Mouse (Mus musculus): Measurements from ENCODE around the gene Cdc123.
A peak's percentile ranks its signal among the peaks of the same experiment; 100 is the strongest.

Cdc123 gene

DNA sequence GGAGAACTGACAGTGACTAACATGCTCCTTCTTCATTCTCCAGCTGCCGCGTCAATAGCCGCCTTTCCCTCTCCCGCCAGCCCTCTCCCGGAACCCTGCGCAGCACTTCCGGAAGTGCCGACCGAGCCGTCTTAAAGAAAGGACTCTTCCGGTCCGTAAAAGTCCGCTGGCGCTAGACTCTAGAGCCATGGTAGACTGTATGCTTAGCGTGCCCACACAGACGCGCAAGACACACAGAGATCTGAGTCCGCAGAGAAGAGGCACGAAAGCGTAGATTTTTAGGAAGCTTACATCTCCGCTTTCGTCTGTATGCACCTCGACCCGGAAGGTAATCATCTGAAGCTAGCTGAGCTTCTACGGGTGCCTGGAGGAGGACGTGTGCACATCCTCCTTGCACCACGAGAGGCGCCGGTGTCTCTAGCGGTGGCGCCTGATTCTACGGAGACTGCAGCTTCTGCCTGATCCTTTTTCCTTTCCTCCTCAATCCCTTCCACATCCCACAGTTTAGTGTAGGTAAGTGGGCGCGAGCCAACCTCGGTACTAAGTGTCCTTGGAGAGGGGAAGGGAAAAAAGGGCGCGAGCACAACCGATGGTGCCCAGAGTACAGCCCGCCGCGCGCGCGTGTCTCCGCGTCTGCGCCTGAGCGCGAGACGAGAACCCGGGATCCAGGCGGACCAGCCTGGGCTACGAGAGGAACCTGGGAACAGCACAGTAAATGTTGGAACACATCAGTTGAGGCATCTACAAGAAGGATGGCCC, at the start of gene Cdc123, which contains the start of gene Nudt5:
TSS of gene Cdc123 (minus strand) at position 292 of the 759 bp plus-strand sequence.
TSS of gene Nudt5 (plus strand) at position 147 of the 759 bp plus-strand sequence.
- DNase-seq (ENCODE audit: low read depth), result peak; percentile 96

DNA sequence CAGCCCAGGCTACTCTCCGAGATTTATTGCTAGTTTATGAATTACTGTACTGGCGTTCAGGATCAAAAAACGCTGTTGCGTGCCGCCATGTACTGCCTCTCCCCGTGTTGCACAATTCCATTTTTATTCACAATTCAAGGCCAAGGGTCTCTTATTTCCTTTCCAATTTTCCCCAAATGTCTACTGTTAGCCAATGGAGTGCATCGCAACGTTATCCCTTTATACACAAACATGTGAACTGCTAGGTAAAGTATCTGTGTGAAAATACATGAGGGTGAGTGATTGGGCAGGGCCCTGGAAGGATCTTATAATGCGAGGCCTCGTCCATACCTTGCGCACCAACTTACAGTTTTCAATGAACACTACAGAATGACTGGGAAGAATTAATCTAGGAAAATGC, 49.3 kb upstream of the Cdc123 start:
- peak; percentile 63 for DNase-seq (ENCODE audit: low read depth)

DNA sequence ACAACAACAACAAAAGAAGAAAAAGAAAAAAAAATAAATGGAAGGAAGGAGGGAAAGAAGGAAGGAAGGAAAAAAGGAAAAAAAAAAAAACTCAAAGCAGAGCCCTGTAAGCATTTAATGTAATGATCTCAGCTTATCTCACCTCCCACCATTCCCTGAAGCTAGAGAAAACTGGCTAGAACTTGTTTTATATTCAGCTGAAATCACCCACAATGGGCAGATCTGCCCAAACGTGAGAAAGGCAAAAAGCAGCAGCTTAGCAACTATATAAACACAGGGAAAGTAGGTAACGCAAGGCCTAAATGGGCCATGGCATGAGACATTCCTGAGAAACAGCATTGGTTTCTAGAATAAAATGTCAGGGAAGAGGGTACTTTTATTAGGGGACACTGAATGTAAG, 44.4 kb upstream of the Cdc123 start:
- DNase-seq (ENCODE audit: low read depth), result no peak

DNA sequence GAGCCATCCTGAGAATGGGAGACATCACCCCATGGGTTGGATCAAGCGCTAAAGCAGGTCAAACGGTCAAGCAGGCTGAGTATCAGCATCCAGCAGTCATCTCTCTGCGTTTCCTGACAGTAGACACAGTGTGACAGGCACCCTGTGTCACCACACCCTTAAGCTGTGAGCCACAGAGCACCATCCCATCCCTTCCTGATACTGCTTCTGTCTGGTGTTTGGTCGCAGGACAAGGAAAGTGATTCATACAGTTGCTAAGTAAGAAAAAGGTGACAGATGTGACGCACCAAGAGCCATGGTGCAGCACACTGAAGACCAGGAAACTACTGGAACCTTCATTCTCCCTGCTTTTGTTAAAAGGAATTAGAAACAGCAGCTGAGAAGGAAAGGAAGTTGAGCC, 43.9 kb upstream of the Cdc123 start:
- DNase-seq (ENCODE audit: low read depth), result peak; percentile 65

DNA sequence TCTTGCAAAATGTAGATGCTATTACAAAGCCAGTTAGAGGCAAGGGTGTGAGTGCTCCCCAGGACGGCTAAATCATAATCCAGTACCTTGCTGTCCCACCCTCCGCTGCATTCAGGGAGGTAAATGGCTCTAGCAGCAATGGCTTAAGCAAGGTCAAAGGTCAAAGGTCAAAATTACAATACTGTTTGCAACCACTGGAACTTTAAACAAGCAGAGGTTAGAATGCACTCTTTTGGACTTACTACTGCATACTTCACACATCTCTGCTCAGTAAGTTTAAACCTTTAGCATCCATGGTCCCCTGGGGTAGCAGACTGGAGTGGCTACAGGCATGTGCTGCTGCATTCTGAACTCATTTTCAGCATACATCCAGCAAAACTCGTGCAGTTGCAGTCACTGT, 32.5 kb upstream of the Cdc123 start:
- no peak for DNase-seq (ENCODE audit: low read depth)

DNA sequence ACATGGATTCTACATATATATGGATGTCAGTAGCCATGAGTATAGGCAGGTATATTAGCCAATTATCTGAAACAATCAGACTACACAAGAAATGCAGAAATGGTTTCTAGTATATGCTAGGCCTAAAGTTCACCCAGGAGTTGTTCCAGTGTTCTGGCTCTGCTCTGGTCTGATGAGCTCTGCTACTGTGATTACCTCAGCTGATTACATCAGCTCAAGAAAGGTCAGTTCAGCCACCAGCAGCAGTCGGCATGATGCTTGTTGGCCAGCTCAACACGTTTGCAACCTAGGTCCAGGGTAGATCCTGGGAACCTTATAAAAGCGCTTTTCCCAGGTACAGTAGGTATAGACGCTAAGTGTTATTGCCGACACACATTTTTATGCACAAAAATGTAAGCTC, 24.8 kb upstream of the Cdc123 start:
- DNase-seq (ENCODE audit: low read depth), result no peak

DNA sequence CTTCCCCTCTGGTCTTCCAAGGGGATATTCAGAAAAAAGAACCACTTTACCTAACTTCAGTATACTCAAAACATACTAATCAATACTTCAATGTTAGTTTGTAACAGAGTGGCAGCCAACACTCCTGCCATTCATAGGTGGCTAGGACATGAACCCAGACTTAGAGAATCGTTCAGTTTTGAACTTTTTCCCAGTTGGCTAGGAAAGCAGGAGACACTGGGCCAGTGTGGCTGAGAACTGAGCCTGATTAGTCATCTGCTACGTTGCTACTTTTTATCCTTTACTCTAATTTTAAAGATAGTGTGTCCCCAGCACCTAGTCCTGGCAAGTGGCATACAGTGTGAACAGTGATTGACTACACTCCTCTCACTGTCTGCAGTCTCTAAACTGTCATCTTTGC, 22.7 kb upstream of the Cdc123 start:
- DNase-seq (ENCODE audit: low read depth), result no peak

DNA sequence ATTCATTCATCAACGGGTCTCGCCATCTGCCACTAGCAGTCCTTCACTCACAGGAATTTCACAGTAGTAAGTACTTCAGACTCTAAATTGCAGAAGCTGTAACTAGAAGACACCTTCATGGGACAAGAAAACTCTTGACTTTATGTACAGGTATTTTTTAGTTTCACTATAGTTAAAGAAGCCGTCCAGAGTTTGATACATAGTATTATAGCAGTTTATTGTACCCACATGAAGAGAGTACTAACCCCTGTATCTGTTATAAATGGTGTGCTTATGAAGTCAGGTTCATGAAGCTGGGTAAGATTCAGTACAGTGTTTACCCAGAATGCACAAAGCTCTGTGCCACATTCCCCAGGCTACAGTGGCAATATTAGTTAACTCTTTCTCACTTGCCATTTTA, 17.9 kb upstream of the Cdc123 start, which contains the start of gene Gm13199:
TSS of gene Gm13199 (minus strand) at position 101 of the 400 bp plus-strand sequence.
- no peak for DNase-seq (ENCODE audit: low read depth)

DNA sequence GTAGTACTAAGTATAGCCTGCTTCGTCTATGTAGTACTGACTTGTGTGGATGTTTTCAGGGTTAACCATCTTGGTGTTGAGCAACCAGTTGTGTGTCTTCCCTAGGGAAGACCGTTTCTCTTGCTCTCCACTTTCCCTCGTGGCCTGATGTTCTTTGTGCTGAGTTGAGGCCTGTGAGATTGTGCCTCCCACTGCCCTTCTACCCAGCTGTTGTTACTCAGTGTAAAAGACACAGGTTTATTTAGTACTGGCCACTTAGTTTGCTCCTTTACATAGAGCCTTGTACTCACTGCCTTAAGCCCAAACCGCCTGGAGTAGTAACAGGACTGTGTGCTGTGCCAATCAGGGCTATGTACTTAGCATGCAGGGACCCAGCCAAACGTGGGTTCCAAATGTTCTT, 6.9 kb upstream of the Cdc123 start:
- no peak for DNase-seq (ENCODE audit: low read depth)

DNA sequence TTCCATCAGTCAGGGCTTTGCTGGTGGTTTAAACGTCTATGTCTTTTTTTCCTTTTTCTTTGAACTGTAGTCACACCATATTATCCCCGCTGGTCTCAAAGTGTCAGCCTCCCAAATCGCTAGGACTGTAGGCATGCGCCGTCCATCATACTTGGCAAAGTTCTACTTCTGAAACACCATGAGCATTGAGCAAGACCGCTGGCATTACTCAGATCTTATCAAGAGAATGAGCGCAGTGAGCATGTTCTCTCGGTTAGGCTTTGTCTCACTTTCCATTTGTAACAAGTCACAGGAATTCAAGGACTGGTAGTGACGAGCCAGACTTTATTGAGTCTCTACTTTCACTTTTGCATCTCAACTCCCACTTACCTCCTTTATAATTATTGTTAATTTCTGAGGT, 6.2 kb upstream of the Cdc123 start:
- DNase-seq (ENCODE audit: low read depth), result peak; percentile 78

DNA sequence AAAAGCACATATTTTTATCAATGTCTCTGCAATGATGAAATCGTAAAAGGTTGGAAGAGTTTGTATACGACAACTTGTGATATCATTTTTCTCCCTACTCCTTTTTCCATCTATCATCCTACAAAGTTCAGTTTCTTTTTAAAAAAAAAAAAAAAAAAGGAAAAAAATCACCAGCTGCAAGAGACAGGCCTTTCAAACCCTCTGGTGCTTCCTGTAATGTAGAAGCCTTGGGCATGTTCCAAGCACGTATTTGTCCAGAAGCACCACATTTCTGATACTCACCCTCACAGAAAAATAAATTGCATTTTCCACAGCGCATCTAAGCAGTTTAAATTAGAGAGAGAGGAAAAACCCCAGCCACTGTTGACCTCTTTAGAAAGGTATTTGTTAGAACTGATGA, 862 bp upstream of the Cdc123 start:
- DNase-seq (ENCODE audit: low read depth), result peak; percentile 47

DNA sequence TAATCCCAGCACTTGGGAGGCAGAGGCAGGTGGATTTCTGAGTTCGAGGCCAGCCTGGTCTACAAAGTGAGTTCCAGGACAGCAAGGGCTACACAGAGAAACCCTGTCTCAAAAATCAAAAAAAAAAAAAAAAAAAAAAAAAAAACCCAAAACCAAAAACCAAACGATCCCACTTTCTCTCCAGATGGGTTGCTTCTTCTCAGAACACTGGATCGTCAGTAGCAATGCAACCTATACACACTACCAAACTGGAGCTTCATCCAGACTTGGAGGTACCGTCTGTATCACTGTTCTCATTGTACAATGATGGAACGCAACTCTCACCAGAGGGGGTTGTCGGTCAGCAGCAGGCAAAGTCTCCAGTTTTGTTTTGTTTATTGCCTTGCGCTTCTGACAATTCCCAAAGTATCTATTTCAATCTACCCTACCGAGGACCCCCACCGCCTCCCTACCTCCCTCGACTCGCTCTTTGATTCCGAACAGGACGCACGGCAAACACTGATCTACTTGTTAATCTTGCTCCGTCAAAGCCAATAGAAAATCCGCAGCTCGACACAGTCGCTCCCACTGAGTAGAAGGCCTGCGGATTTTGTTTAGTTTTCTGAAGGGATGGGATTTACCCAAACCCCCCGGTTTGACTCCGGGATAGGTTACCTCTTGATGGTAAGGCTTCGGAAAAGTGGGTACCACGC, 637 bp downstream of the Cdc123 start:
- DNase-seq (ENCODE audit: low read depth), result no peak

DNA sequence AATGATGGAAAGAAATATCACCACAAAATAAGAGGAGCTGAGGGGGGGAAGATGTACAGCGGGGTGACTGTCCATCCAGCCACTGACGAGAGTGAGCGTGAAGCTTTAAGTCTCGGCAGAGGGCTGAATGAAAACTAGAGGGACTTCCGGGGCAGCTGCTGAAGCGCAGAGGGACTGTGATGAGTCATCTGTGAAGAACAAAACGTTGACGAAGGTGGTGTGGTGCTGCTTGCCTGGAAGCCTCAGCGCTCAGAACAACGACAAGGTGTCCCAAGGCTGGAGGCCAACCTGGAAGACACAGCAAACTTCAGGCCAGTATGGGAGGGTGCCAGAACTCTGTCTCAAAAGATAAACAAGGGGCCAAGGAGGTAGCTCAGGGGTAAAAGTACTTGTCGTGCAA, 4.1 kb downstream of the Cdc123 start:
- no peak for DNase-seq (ENCODE audit: low read depth)

DNA sequence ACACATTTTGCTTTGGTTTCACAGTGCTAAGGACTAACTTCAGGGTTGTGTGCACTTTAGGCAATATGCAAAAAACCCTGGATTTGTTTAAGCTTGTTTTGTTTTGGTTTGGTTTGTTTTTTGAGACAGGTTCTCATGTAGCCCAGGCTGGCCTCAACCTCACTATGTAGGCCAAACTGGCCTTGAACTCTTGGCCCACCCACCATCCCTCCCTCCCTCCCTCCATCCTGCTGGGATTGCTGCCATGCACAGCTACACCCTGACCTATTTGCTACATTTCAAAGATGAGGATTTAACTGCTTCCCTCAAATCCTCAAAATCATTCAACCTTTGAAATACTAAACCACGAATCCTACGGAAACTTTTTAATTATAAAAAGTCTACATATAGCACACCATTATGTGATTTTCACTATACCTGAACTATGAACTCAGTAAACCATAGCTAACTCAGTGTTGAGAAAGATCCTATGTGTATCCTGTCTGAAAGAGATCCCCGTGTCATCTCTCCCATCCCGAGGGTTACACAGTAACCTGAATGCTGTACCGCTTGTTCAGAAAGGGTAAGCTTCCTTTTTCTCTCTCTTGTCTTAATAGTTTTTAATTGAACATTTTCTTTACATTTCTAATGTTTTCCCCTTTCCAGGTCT, 19.6 kb downstream of the Cdc123 start:
- DNase-seq (ENCODE audit: low read depth), result no peak

DNA sequence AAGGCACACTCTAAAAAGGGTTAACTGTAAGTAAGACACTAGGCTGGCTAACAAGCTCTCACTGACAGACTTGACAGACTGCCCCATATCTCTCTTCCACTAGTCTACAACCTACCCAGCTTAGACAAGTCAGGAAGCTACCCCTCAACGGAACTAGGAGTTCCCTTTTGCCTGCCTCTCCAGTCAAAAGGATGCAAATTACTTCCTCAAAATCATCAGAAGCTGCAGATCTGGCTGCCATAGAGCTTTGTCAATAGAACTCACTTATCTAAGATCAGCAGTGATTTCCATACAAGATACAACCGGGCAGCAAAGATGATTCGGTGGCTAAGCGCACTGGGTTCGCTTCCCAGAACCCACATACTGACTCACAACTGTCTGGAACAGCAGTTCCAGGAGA, 20.3 kb downstream of the Cdc123 start:
- peak; percentile 65 for DNase-seq (ENCODE audit: low read depth)

DNA sequence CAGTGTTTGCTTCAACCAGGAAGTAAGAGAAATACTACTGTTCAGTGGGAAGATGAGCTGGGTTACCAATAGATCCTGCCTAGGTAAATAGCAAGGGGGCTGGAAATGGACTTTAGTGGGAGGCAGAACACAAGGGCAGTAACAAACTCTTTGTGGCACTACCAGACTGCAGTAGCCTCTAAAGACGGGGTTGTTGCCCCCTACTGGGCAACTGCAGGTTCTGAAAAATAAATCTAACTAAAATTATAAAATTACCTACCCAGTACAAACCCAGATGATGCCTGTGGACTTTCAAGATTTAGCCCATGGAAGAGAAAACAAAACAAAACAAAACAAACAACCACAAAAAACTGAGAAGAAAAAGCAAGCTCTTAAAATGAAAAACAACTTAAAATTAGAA, 20.8 kb downstream of the Cdc123 start:
- peak; percentile 45 for DNase-seq (ENCODE audit: low read depth)

DNA sequence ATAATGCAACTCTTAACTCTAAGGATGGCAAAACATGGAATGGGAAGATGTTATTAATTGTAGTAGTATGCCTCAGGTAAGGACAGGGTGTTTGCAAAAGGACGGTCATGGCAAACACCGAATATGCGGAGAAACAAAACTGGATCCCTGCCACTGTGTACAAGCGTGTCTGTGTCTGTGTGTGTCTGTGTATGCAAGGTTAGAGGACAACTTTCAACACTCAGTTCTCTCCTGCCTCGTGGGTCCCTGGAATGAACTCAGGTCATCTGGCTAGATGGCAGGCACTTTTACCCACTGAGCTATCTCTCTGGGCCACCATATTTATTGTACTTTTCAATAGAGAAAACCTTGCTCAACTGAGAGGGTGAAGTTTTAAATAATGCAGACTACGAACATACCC, 22.5 kb downstream of the Cdc123 start:
- no peak for DNase-seq (ENCODE audit: low read depth)

DNA sequence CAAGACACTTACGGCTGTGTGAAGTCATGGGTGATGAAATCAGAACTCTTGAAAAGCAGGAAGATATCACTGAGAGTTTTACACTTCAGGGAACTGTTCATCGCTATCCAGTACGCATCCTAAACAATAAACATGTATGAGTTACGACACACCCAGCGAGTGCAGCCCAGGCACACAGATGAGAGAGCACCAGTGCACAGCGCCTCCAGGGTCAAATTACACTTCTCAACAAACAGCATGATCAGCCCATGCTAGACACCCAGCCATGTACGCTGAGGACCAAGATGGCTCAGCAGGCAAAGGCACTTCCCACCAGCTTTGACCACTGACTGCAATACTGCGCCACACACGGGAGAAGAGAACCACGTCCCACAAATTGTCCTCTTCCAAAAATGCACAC, 23.7 kb downstream of the Cdc123 start:
- no peak for DNase-seq (ENCODE audit: low read depth)

DNA sequence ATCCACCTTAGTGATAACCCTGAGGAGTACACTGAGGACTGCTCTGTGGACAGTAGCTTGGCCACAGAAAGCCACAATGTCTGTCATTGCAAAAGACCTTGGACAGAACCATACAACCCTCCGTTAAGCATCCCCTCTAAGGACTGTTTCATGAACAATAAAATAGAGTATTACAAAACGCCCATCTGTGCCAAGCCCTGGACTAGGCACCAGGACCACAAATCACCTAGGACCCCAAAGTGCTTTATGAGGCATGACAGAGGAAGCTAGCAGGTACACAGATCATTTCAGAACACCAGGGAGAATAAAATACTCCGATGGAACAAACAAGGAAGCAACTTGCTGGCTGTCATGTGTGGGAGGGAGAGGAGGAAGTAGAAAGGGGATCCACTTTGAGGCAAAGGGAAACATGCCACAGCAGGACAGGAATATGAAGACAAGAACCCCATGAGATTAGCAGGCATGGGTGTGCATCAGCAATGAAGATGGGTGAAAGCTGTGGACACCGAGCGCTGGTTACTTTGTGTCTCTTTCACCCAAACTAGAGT, 33.7 kb downstream of the Cdc123 start:
- no peak for DNase-seq (ENCODE audit: low read depth)

DNA sequence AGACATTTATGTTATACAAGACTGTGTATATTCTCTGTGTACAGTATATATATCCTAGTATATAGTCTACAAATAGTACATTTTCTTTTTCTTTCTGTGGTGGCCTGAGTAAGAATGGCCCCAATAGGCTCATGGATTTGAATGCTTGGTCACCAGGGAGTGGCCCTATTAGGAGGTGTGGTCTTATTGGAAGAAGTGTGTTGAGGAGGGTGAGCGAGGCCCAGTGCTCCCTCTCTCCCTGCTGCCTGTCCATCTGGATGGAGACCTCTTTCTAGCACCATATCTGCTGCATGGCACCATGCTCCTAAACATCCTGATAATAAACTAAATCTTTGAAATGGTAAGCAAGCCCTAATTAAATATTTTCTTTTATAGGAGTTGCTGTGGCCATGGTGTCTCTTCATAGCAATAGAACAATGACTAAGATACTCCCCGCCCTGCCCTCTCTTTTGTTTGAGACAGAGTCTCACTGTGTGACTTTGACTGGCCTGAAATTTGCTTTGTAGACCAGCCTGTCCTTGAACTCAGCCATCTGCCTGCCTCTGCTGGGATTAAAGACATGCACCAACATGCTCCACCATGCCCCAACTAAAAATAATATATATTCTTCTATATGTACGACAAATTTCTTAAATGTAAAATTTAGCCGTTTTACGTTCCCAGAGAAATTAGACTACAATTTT, 34.8 kb downstream of the Cdc123 start:
- no peak for DNase-seq (ENCODE audit: low read depth)

DNA sequence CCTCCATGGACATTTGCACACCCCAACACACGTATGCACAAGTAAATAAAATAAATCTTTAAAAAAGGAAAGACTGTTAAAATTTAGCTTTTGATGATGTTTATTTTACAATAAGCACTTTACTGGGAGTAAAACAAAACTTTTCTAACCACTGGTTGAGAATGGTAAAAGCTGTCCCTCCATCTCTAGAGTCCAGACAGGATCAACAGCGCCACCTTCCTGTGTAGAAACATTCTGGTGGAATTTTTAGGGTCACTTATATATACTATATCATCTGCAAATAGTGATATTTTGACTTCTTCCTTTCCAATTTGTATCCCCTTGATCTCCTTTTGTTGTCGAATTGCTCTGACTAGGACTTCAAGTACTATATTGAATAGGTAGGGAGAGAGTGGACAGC, 38.8 kb downstream of the Cdc123 start:
- DNase-seq (ENCODE audit: low read depth), result peak; percentile 55

DNA sequence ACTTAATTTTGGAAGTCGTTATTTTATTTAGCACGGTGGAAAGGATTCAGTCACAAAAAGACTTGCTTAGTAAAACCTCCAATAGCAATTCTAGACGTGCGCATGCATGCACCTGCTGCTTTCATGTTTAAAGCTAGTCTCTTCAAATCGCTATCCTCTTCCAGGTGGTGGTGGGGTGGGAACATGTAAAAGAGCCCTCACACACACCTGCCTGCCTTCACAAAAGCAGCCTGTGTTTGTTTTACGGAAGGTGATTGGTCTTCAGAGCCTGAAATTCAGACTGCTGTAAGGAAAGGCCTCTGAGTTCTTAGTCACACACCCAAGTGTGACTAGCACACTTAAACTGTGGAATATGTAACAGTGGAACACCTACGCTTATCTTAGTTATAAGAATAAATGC, 39.7 kb downstream of the Cdc123 start:
- no peak for DNase-seq (ENCODE audit: low read depth)

Measured in 416B (cell line).